Mouse (Mus musculus) heart, postnatal 0 days (tissue): ENCODE results near the gene Slc35c2. TPM values are rescaled to one million over a fixed set of nuclear protein-coding genes. Genes with fewer than 3 reads are reported as not detected.

Source experiments
- ATAC-seq: fragments of 200-750 bp; cut with Nextera tagmentation; 2 replicates; pipeline ENCODE4 v1.8.0; 2017; ENCODE audit warnings: low read depth, moderate number of reproducible peaks, moderate library complexity; ENCODE audit not compliant: insufficient read depth
- DNase-seq: peaks from one replicate; pipeline ENCODE4 v3.0.0-alpha.2; 2016; ENCODE audit warnings: low spot score
- H3K27ac ChIP-seq: fragments of 300-500 bp; sonication (generic); 2 replicates; pipeline ENCODE4 v1.5.1; 2014; ENCODE audit warnings: low read depth, mild to moderate bottlenecking
- H3K27me3 ChIP-seq: fragments of 300-500 bp; sonication (generic); 2 replicates; pipeline ENCODE4 v1.6.1; 2014; ENCODE audit warnings: low read length, mixed read lengths; ENCODE audit not compliant: control insufficient read depth, insufficient read depth
- H3K36me3 ChIP-seq: fragments of 300-500 bp; sonication (generic); replicated peaks from 2 replicates; pipeline ENCODE4 v1.6.1; 2014; ENCODE audit warnings: low read length, mixed read lengths; ENCODE audit not compliant: control insufficient read depth, insufficient read depth
- H3K4me1 ChIP-seq: fragments of 300-500 bp; sonication (generic); 2 replicates; pipeline ENCODE4 v1.6.1; 2014; ENCODE audit warnings: antibody characterized with exemption; ENCODE audit not compliant: control insufficient read depth, insufficient read depth
- H3K4me2 ChIP-seq: fragments of 300-500 bp; sonication (generic); 2 replicates; pipeline ENCODE4 v1.6.1; 2014; ENCODE audit warnings: low read depth, mild to moderate bottlenecking, low read length, moderate library complexity
- H3K4me3 ChIP-seq: fragments of 300-500 bp; sonication (generic); 2 replicates; pipeline ENCODE4 v1.5.1; 2014; ENCODE audit warnings: low read depth, low read length
- H3K9ac ChIP-seq: fragments of 300-500 bp; sonication (generic); replicated peaks from 2 replicates; pipeline ENCODE4 v1.6.1; 2014; ENCODE audit warnings: low read depth, low read length, mixed read lengths
- H3K9me3 ChIP-seq: fragments of 300-500 bp; sonication (generic); replicated peaks from 2 replicates; pipeline ENCODE4 v1.6.1; 2016; ENCODE audit warnings: low read length; ENCODE audit not compliant: control insufficient read depth
- CTCF ChIP-seq: IDR thresholded peaks from 2 replicates; pipeline ENCODE4 v1.5.1; 2016; ENCODE audit warnings: antibody characterized with exemption, control low read depth, low read depth
- EP300 ChIP-seq: IDR thresholded peaks from 2 replicates; pipeline ENCODE4 v1.6.1; 2016; ENCODE audit warnings: antibody characterized with exemption, low read depth
- WGBS: fragments of 180-500 bp; shearing (Covaris S2); extraction: QIAGEN DNeasy Blood & Tissue Kit; methylation state at CpG from one replicate; pipeline ENCODE4 v1.1.7; 2014; 5-methylcytosine and 5-hydroxymethylcytosine counted together
- polyA plus RNA-seq: library from polyadenylated mRNA; unstranded; fragments of >200 nt; fragmentation: Nextera tagmentation; extraction: Ambion mirVana; gene quantifications from 2 replicates; pipeline ENCODE4 v1.2.1, GENCODE M21; 2015
- total RNA-seq: library from RNA; depleted of rRNA; stranded (reverse); fragments of >200 nt; gene quantifications from 2 replicates; pipeline ENCODE4 v1.2.3, GENCODE M21; 2014; ENCODE audit warnings: low replicate concordance

Slc35c2 gene
- total and polyA plus RNA-seq, 2 experiments from 2014 or later = 32.6 to 73.8 TPM

GRCm38 (mm10) chr2:165259859-165260258 is 27.8 kb downstream of the Slc35c2 start:
- Histone ChIP-seq H3K9me3 (no peaks in the 10 kb centered on the region), H3K9ac (no peak overlapping the region), H3K27me3 (peaks cover 55% of the 10 kb centered on the region), H3K4me2 (no peak overlapping the region), H3K27ac (no peak overlapping the region), H3K4me3 (no peak overlapping the region), H3K4me1 (no peaks in the 10 kb centered on the region), H3K36me3 (no peaks in the 10 kb centered on the region)
- DNase-seq = no peak
- no peak for TF ChIP-seq CTCF
- ATAC-seq = no peak
- 73% methylated on average over 8 of the region's 8 CpGs for WGBS

DNA sequence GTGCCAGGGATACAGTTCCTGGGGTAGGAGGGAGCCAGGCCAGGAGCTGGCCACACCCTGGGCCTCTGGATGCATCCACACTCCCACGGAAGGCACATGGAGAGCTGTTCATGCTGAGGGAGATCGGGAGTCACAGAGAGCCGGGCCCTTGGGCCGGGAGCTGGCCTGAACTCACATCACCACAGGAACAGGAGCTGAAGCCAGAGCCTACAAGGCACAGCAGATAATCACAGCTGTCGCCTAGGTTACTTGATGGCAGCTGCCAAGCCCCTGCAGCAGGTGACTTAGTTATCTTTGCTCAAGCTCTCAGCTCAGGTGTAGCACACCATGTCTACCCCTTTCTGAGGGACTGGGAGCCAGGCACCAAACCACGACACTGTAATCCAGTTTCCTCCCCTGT is 29.3 kb downstream of the Slc35c2 start:
- WGBS = 68% methylated on average over 6 of the region's 6 CpGs
- H3K36me3 ChIP-seq = no peaks in the 10 kb centered on the region
- TF ChIP-seq CTCF = no peak
- TF ChIP-seq EP300 = no peak
- ATAC-seq (no peak), DNase-seq (no peak)
- peaks cover 64% of the 10 kb centered on the region for H3K27me3 ChIP-seq
- H3K27ac ChIP-seq = no peak overlapping the region
- no peak overlapping the region for H3K9ac ChIP-seq
- H3K4me2 ChIP-seq = no peak overlapping the region
- no peaks in the 10 kb centered on the region for H3K9me3 ChIP-seq
- no peaks in the 10 kb centered on the region for H3K4me1 ChIP-seq
- H3K4me3 ChIP-seq = no peak overlapping the region

GRCm38 (mm10) chr2:165257151-165257834 is 30.4 kb downstream of the Slc35c2 start:
- WGBS = 33% methylated on average over 11 of the region's 11 CpGs
- Histone ChIP-seq H3K4me2 (no peak overlapping the region), H3K4me1 (no peaks in the 10 kb centered on the region), H3K4me3 (no peak overlapping the region), H3K9me3 (no peaks in the 10 kb centered on the region), H3K27me3 (peaks cover 71% of the 10 kb centered on the region), H3K27ac (no peak overlapping the region), H3K36me3 (no peaks in the 10 kb centered on the region), H3K9ac (no peak overlapping the region)
- no peak for ATAC-seq
- TF ChIP-seq EP300 (no peak), CTCF (no peak)
- no peak for DNase-seq

DNA sequence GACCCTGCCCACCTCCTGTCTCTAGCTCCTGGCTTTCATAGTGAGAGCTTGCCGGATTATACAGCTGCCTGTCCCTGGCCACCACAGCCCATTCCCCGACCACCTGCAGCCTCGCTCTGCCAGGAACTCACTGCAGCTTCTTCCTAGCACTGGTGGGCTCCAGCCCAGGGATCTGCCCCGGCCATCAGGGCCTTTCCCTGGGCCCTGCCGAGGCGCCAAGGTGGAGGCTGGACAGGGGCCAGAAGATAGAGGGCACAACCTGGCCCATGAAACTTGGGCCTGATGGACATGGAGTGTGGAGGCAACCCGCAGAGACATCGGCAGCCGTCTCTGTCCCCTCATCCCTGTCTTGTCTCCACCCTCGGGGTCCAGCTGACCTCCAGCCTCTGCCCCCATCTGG is 31.5 kb downstream of the Slc35c2 start:
- H3K27me3 ChIP-seq = peaks cover 69% of the 10 kb centered on the region
- H3K27ac ChIP-seq = no peak overlapping the region
- no peak overlapping the region for H3K9ac ChIP-seq
- DNase-seq (no peak), ATAC-seq (no peak)
- no peak overlapping the region for H3K4me3 ChIP-seq
- H3K4me1 ChIP-seq = no peaks in the 10 kb centered on the region
- 55% methylated on average over 10 of the region's 10 CpGs for WGBS
- TF ChIP-seq EP300 (no peak), CTCF (no peak)
- H3K9me3 ChIP-seq = no peaks in the 10 kb centered on the region
- no peak overlapping the region for H3K4me2 ChIP-seq
- no peaks in the 10 kb centered on the region for H3K36me3 ChIP-seq

DNA sequence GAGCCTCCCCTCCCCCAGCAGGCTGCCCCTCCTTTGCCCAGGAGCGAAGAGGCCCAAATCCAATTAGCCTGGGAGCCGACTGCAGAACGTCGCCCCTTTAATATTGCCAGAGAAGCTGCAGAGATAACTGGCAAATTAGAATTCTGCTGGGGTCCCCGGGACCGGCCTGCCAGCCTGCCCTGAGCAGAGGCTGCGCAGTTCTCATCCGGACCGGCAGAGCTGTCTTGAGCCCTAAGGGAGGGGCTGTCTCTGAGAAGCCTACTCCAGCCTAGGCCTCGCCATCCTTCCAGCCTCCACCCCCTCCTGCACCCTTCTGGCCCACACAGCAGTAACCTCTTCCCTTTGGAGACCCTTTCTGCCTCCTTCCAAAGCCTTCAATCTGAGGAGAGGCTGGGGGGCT is 33.8 kb downstream of the Slc35c2 start:
- Histone ChIP-seq H3K4me1 (no peaks in the 10 kb centered on the region), H3K36me3 (no peaks in the 10 kb centered on the region), H3K9ac (no peak overlapping the region), H3K4me2 (no peak overlapping the region), H3K9me3 (no peaks in the 10 kb centered on the region), H3K27me3 (peaks cover 67% of the 10 kb centered on the region), H3K27ac (no peak overlapping the region), H3K4me3 (no peak overlapping the region)
- 10% methylated on average over 10 of the region's 10 CpGs for WGBS
- TF ChIP-seq EP300 (no peak), CTCF (no peak)
- no peak for ATAC-seq
- no peak for DNase-seq

DNA sequence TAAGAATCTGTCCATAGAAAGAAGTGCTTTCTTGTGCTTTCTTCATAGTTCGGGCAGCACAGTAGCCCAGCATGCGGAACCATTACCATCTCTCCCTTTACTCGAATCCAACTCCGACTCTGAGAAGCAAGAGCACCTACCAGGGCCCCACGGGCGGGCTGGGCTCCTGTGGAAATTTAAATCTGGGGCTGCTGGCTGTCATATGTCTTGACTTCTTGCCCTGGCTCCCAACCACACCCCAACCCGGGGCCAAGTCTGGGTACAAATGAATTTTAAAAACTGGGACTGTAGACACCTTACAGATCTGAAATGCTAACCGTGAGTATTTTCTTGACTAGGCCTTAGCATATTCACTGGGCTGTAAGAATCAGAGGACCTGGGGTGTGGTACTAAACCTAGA is 34.4 kb downstream of the Slc35c2 start:
- H3K4me1 ChIP-seq = no peaks in the 10 kb centered on the region
- peaks cover 69% of the 10 kb centered on the region for H3K27me3 ChIP-seq
- no peak overlapping the region for H3K4me3 ChIP-seq
- no peak overlapping the region for H3K9ac ChIP-seq
- TF ChIP-seq EP300 (no peak), CTCF (no peak)
- H3K9me3 ChIP-seq = no peaks in the 10 kb centered on the region
- ATAC-seq (no peak), DNase-seq (no peak)
- H3K4me2 ChIP-seq = no peak overlapping the region
- H3K36me3 ChIP-seq = no peaks in the 10 kb centered on the region
- H3K27ac ChIP-seq = no peak overlapping the region
- 70% methylated on average over 8 of the region's 8 CpGs for WGBS
